Comparison of ENCODE assay signal across 9 mouse cellular contexts in the genomic region with DNA sequence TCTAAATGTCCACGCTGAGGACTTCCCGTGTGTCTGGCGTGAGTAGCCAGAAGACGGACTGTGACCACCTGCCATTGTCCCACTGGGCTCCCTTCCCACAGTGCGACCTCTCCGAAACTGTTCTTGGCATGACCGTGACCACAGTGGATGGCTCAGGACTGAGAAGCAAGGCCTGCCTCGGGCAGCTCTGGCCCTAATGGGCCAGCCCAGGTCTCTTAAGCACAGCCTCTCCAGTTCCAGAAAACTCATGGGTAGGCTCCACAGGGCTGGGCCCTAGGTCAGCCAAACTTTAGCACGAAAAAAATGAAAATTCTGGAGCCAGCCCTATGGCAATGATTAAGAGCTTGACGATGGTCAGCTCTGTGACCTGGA. TPM values are rescaled to one million over a fixed set of nuclear protein-coding genes. Genes with fewer than 3 reads are reported as not detected.
DNase-seq lines count a peak whose midpoint lies in the region; ATAC-seq lines count a peak whose summit lies in the region.
"Had no signal": no experiment of that assay in that cellular context is flagged by ENCODE, and none has a peak within 500 bp of the region (broad histone marks: within the 10 kb centered on the region; RNA-seq: fewer than 3 reads in every experiment).

No protein-coding gene starts in this region.

- no peak for DNase-seq in kidney, adult 11 months
- DNase-seq in hindbrain, embryonic 10.5 days (ENCODE audit: low spot score), result no peak
- no peak for DNase-seq in retina, embryonic 14.5 days (ENCODE audit: low spot score)
- DNase-seq in frontal cortex, postnatal 14 days (ENCODE audit: low spot score in 2 of 2), result no peak
- no peak for DNase-seq in gastrocnemius, postnatal 4 days (ENCODE audit: low spot score in 2 of 2)

- H3K27me3 ChIP-seq in kidney, embryonic 15.5 days, result no peaks in the 10 kb centered on the region
- H3K27me3 ChIP-seq in hindbrain, embryonic 10.5 days (ENCODE audit: insufficient read depth, poor library complexity, severe bottlenecking), result no peaks in the 10 kb centered on the region

- peak overlapping the region; percentile 86 for H3K4me3 ChIP-seq in kidney, embryonic 15.5 days (replicated peaks)
- H3K4me3 ChIP-seq in hindbrain, embryonic 10.5 days, result peak overlapping the region; percentile 85

- peak; percentile 81 for ATAC-seq in kidney, embryonic 15.5 days (replicated peaks; ENCODE audit: low FRiP score)
- ATAC-seq in common myeloid progenitor, adult 5-6 weeks (replicated peaks; ENCODE audit: low read depth, poor library complexity, severe bottlenecking), result peak; percentile 31
- ATAC-seq in megakaryocyte progenitor cell, adult 5-6 weeks (replicated peaks; ENCODE audit: poor library complexity), result peak; percentile 36

- no peaks in the 10 kb centered on the region for H3K9me3 ChIP-seq in kidney, embryonic 15.5 days (replicated peaks)
- no peaks in the 10 kb centered on the region for H3K9me3 ChIP-seq in hindbrain, embryonic 10.5 days

- H3K4me2 ChIP-seq in kidney, embryonic 15.5 days, result peak overlapping the region; percentile 97

- H3K9ac ChIP-seq in kidney, embryonic 15.5 days, result peak overlapping the region; percentile 41; the same call in 1 of the 2 replicates

- no peaks in the 10 kb centered on the region for H3K36me3 ChIP-seq in kidney, embryonic 15.5 days
- H3K36me3 ChIP-seq in hindbrain, embryonic 10.5 days, result no peaks in the 10 kb centered on the region

- peak overlapping the region; percentile 46; the same call in 1 of the 2 replicates for H3K27ac ChIP-seq in kidney, embryonic 15.5 days
- H3K27ac ChIP-seq in hindbrain, embryonic 10.5 days, result peak overlapping the region; percentile 91

- WGBS in kidney, embryonic 15.5 days, result 53% methylated on average over 10 of the region's 10 CpGs
- 57% methylated on average over 10 of the region's 10 CpGs for WGBS in hindbrain, embryonic 10.5 days

- H3K4me1 ChIP-seq in kidney, embryonic 15.5 days, result peaks cover 19% of the 10 kb centered on the region
- peaks cover 21% of the 10 kb centered on the region for H3K4me1 ChIP-seq in hindbrain, embryonic 10.5 days (replicated peaks)

RNA-seq across cellular contexts. Expression of a gene that starts 6.1 kb away (rescaled TPM):
- polyA plus RNA-seq in kidney, embryonic 15.5 days (2015; fragmentation: Nextera tagmentation; extraction: Ambion mirVana), result 4.2 and 4.3 TPM in 2 replicates
- total RNA-seq in common myeloid progenitor, adult 5-6 weeks (2017), result 17.2 and 39.8 TPM in 2 replicates
- polyA plus RNA-seq in hindbrain, embryonic 10.5 days (2016; fragmentation: Nextera tagmentation; extraction: Ambion mirVana), result 2.4 and 2.9 TPM in 2 replicates
- total RNA-seq in megakaryocyte progenitor cell, adult 5-6 weeks (2015), result 2.2 and 8.0 TPM in 2 replicates
- 1.0 and 20.5 TPM in 2 replicates for total RNA-seq in megakaryocyte progenitor cell, adult 5-6 weeks (2017)
- total RNA-seq in gastrocnemius, postnatal 4 days (2021), result 10 to 100 TPM in 1 of 2 experiments, 1 to 10 TPM in 1; 9.7 to 13.9 TPM

RNA-seq across cellular contexts. Expression of a gene that starts 59.3 kb away (rescaled TPM):
- polyA plus RNA-seq in kidney, embryonic 15.5 days (2015; fragmentation: Nextera tagmentation; extraction: Ambion mirVana), result not detected in 2 replicates
- 0.10 and 0.91 TPM in 2 replicates for total RNA-seq in common myeloid progenitor, adult 5-6 weeks (2017)
- not detected in 2 replicates for polyA plus RNA-seq in hindbrain, embryonic 10.5 days (2016; fragmentation: Nextera tagmentation; extraction: Ambion mirVana)
- 0.12 TPM in 1 of 2 replicates, not detected in the other for total RNA-seq in megakaryocyte progenitor cell, adult 5-6 weeks (2015)
- total RNA-seq in megakaryocyte progenitor cell, adult 5-6 weeks (2017), result not detected in 2 replicates
- total RNA-seq in gastrocnemius, postnatal 4 days (2021), result not detected
- total RNA-seq: adrenal gland, adult 18-20 months had no signal

Comparison
In these comparisons a context has a peak if more than half of its experiments do, and no peak if none do; other contexts are left out.
1. ATAC-seq: peak in every context shown above with its lines; median percentile 81 in kidney, embryonic 15.5 days; 36 in megakaryocyte progenitor cell, adult 5-6 weeks; 31 in common myeloid progenitor, adult 5-6 weeks.